Mouse (Mus musculus): ENCODE measurements around the gene Slc3a1.

Slc3a1 gene

DNA sequence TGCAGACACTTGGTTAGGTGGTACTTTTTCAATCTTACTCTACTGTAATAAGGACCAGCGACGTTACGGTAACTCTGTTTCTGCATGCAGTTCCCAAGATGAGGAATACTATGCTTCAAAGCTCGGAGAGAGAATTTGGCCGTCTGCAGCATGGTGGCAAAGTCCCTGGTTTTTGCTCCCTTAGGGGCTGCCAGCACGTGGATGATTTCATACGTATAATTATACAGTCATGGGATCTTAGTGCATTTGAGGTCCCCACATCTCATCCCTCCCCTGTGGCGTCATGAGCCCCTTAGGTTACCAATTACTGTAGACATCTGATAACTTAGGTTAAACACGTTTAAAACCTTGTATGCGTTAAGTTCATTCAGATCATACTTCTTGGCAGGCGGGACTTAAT, 60.2 kb downstream of the Slc3a1 start:
- DNase-seq (ENCODE audit: extremely low spot score, low read depth, low spot score), result no peak

DNA sequence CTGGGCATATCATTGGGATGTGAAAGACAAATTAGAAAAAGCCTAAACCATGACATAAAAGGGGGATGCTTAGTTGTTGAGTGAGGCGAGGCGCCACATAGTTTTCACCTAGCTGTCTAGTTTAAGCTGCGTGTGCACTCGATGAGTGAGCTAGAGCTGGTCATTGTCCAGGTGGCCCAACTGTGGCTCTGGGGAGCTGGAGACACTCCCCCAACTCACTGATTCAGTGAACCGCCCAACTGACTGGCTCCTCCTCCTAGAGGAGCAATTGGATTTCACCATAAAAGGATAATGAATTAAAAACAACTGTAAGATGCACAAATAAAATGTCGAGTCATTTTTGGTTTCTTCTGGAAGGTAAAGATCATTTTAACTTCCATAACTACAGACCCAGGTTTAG, 60.8 kb downstream of the Slc3a1 start:
- DNase-seq (ENCODE audit: extremely low spot score, low read depth, low spot score), result no peak

DNA sequence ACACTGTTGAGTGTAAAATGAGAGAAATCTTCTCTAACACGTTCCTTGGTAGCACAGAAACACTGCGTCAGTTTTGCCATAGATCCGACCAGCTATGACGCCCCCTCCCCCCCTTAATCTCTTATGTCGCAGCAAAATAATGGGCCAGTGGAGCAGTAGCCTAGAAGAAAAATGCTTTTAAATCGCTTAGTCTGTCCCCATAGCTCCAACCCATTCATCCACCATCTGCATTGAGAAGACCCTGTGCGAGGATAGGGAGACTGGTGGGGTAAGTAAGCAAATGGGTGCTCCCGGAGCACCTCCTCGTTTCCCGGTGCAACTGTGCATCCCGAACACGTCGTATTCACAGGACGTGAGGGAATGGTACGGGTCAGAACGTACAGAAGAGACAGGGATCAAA, 61.4 kb downstream of the Slc3a1 start:
- no peak for DNase-seq (ENCODE audit: extremely low spot score, low read depth, low spot score)

DNA sequence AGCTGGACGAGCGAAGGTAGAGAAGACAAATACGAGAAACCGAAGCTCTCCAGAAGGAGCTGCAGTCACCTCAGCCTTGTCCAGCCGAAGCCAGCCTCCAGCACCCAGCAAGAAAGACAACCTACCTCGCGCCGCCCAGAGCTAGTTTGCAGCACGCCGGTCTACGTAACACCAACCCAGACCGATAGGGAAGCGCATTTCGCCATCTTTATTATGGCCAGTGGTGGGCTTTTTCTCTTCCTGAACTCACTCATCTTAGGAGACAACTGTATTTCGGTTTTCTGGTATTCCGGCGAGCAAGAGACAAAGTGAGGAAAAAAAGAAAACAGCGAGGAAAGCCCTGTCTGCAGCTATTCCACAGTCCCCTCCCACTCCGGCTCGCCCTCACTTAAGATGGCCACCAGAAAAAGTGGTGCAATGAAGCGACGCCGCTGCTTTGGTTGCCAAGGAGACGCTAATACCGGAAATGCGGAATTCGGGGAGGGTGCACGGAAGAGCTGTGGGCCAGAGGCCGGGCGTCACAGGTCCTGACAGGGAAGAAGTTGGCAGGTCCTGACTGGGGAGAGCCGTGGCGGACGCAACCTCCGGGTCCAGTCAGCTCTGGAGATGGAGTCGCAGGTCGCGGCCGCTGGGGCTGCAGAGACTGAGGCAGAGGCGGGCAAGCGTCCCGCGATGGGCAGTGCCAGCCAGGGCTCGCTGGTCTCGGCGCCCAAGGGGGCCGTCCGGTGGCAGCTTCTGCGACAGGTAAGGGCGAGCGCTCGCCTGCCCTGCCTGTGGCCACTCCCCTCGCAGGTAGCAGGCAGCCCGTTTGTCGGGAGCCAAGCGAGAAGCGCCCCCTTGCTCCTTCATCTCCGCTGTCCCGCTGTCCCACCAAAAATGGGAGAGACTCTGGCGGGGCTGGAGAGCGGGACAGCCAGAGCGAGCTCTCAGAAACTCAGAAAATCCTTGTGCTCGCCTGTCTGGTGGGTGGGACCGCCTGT, 62.2 kb downstream of the Slc3a1 start, which contains the start of the genes Prepl and Camkmt:
Gene Prepl (minus strand): TSS at position 122 of the 980 bp plus-strand sequence.
Gene Camkmt (plus strand): TSS at position 433 of the 980 bp plus-strand sequence.
- DNase-seq (ENCODE audit: extremely low spot score, low read depth, low spot score), result peak; percentile 98

DNA sequence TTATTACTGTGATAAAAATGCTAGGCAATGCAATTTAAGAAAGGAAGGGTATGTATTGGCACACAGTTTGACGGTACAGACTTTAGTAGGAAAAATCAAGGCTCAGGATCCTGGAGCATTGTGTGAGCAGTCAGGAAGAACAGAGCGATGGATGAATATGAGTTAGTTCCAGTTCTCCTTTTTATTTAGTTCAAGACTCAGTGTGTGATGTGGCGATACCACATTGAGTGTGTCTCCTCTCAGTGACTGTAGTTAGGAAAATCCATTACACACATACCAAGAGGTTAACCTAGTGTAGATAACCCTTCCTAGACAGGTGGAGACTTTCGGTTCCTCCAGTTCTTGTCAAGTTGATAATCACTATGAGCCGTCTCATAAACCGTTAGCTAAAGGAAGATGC, 63.6 kb downstream of the Slc3a1 start:
- DNase-seq (ENCODE audit: extremely low spot score, low read depth, low spot score), result no peak

DNA sequence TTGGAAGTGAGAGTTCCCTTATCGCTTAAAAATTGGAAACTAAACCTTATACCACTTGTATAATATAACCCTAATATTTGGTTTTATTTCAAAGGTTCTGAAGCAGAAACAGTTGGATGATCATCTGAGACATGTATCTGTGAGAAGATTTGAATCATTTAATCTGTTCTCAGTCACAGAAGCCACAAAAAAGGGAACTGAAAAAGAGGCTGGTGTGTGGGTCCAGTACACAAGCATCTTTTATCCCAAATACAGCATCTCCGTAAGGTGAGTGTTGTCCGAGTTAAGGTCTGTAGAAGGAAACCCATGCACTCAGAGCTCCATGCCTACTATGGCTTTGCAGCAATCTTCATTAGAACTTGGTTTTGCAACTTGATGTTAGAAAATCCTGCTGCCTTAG, 68.2 kb downstream of the Slc3a1 start:
- DNase-seq (ENCODE audit: extremely low spot score, low read depth, low spot score), result no peak

DNA sequence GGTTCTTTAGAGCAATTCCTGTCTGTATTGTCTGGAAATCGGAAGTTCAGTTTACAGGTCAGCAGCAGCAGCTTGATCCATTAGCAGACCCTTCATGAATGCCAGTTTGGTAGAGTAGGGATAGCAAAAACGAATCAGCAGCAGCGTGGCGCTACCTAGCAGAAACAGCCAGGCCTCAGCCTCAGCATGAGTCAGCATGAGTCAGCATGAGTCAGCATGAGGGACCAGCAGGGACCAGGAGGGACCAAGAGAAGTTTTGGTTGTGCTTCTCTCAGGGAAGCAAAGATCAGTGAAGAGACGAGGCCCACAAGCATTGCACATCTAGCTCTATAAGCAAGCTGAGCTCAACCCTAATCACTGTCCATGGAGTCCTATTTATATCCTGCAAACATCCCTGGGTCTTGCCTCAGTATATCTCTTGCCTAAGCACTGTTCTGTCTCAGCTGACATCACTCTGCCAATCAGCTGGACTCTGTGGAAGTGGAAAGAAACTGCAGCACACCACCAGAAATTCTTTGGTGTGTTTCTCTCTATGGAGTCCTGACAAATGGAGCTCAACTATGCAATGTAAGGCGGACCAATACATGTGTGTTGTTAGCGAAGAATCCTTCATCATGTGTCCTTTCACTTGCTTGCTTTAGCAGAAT, 70.6 kb downstream of the Slc3a1 start:
- no peak for DNase-seq (ENCODE audit: extremely low spot score, low read depth, low spot score)

DNA sequence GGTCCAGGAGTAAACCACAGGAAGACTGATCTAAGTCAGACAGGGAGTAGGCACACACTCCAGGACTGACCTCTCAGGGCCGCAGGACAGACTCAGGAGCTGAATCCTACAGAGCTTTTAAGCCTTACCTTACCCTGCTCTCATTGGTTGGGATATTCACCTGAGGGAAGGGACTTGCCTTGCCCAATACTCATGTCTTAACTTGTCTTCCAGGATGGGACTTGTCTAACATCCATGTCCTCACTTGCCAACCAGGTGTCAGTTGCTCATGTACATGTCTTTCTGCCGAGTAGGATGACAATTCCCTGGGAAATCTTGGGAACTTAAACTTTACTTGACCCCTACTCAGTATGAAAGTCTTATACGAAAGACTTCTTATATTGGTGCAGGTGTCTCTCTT, 72.1 kb downstream of the Slc3a1 start:
- DNase-seq (ENCODE audit: extremely low spot score, low read depth, low spot score), result no peak

DNA sequence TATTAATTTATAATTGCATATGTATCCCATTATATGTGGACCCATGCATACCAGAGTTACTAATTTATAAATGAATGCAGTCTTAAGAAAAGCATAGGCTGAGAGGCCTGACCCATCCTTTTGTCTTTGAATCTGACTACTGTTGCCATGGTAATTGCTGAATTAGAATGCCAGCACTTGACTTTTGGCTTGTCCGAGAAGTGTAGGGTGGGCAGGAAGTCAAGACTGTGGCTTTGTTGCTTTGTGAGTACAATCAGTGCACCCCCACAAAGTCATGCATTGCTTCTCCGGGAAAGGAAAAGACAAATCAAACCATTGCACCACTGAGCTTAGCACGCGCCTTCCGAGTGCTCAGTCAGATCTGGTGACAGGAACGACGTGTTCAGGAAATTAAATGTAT, 73.6 kb downstream of the Slc3a1 start:
- no peak for DNase-seq (ENCODE audit: extremely low spot score, low read depth, low spot score)

DNA sequence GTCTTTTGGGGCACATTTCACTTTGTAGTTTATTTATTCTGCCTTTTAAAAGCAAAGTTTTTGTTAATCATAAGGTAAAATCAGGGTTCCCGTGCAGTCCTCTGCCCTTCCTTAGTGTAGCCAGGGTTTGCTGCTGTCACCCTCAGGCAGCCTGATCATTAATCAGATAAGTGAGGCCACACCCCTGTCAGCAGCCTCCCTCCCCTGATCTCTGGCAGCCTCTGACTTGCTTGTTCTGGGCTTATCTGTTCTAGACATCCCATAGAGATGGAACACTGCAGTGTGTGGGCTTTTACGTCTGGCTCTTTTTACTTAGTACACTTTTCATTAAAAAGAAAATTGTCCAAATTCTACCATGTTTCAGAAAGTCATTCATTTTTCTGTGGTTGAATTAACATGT, 75.1 kb downstream of the Slc3a1 start:
- no peak for DNase-seq (ENCODE audit: extremely low spot score, low read depth, low spot score)

DNA sequence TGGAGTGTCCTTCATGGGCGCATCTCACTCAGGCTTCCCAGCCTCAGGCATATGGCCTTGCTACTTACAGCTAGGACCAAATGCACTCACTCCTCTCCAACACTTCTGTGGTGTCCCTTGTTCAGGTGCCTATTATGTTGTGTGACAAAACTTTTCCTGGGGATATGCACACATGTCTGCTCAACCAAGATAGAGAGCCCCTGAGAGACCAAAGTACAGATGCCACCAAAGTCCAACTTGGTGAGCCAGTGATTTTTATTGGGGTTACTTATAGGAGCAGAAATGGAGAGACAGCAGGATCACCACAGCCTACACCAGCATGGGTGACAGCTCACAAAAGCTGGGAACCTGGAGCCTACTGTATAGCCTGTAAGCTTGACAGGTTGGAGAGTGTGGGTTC, 82.5 kb downstream of the Slc3a1 start:
- no peak for DNase-seq (ENCODE audit: extremely low spot score, low read depth, low spot score)

DNA sequence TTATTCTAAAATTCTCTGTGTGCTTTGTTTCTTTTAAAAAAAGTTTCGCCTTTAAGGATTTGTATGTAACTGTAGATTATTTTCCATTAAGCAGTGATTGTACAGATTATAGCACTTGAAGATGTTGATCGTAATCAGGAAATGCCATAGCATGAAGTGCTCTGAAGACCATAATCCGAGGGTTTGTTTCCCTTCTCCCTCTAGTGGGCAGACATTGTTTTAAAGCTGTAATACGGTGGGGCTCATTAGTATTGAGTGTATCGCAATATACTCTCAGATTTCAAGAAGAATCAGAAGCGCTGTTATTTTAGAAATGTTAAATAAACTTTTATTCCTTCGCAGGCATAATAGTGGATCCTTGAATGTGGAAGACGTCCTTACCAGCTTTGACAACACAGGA, 85.3 kb downstream of the Slc3a1 start:
- no peak for DNase-seq (ENCODE audit: extremely low spot score, low read depth, low spot score)

Data from hindlimb bud, embryonic 11.5 days (tissue).